Mouse (Mus musculus) midbrain, embryonic 13.5 days (tissue): Measurements from ENCODE around the gene Itpa. TPM values are rescaled to one million over a fixed set of nuclear protein-coding genes. Genes with fewer than 3 reads are reported as not detected.
"Not testable (repeated sequence)": the region's sequence is repeated elsewhere in the genome, so short reads cannot be mapped to it uniquely, and the experiment has no call there.

Source experiments
- ATAC-seq: fragments of 200-750 bp; cut with Nextera tagmentation; 2 replicates; pipeline ENCODE4 v1.8.0; 2017; ENCODE audit warnings: mild to moderate bottlenecking, moderate TSS enrichment, moderate library complexity
- H3K27ac ChIP-seq: fragments of 300-500 bp; sonication (generic); 2 replicates; pipeline ENCODE4 v1.5.1; 2015; ENCODE audit warnings: inconsistent platforms, mild to moderate bottlenecking, moderate library complexity
- H3K27me3 ChIP-seq: fragments of 300-500 bp; sonication (generic); 2 replicates; pipeline ENCODE4 v1.6.1; 2015; ENCODE audit warnings: mild to moderate bottlenecking, inconsistent platforms
- H3K36me3 ChIP-seq: fragments of 300-500 bp; sonication (generic); 2 replicates; pipeline ENCODE4 v1.6.1; 2015; ENCODE audit warnings: mild to moderate bottlenecking, inconsistent platforms
- H3K4me1 ChIP-seq: fragments of 300-500 bp; sonication (generic); replicated peaks from 2 replicates; pipeline ENCODE4 v1.6.1; 2015; ENCODE audit warnings: inconsistent platforms
- H3K4me2 ChIP-seq: fragments of 300-500 bp; sonication (generic); replicated peaks from 2 replicates; pipeline ENCODE4 v1.6.1; 2015; ENCODE audit warnings: moderate library complexity, mild to moderate bottlenecking, inconsistent platforms
- H3K4me3 ChIP-seq: fragments of 300-500 bp; sonication (generic); replicated peaks from 2 replicates; pipeline ENCODE4 v1.5.1; 2015; ENCODE audit warnings: mild to moderate bottlenecking, inconsistent platforms
- H3K9ac ChIP-seq: fragments of 300-500 bp; sonication (generic); replicated peaks from 2 replicates; pipeline ENCODE4 v1.6.1; 2015; ENCODE audit warnings: mild to moderate bottlenecking, inconsistent platforms
- H3K9me3 ChIP-seq: fragments of 300-500 bp; sonication (generic); 2 replicates; pipeline ENCODE4 v1.6.1; 2016; ENCODE audit warnings: mild to moderate bottlenecking, inconsistent platforms
- WGBS: fragments of 180-500 bp; shearing (Covaris S2); methylation state at CpG from one replicate; pipeline ENCODE4 v1.1.7; 2015; 5-methylcytosine and 5-hydroxymethylcytosine counted together
- polyA plus RNA-seq: library from polyadenylated mRNA; unstranded; fragments of >200 nt; fragmentation: Nextera tagmentation; extraction: Ambion mirVana; gene quantifications from 2 replicates; pipeline ENCODE4 v1.2.1, GENCODE M21; 2015

The Itpa gene
- polyA plus RNA-seq, 1 experiment from 2014 or later: 155 TPM

DNA sequence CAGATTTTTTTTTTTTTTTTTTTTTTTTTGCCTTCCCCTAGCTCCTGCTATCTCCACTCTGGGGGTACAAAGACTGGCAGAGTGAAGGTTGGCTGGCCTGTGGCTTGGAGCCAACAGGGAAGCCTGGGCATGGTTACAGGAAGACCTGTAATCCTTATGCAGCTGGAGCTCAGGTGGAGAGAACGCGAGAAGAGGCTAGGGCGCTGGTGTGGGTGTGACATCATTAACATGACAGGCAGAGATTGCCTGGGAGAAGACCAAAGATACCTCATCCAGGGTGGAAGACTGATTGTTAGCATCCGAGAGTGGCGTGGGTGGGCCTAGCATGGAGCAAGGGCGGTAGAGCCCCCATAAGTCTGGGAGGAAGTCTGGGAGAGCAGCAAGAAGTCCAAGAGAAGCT is 28.1 kb upstream of the Itpa start:
- Histone ChIP-seq H3K4me2 (no peak overlapping the region), H3K4me3 (no peak overlapping the region), H3K27ac (no peak overlapping the region), H3K27me3 (peaks cover 63% of the 10 kb centered on the region), H3K36me3 (no peaks in the 10 kb centered on the region), H3K9me3 (no peaks in the 10 kb centered on the region), H3K4me1 (peaks cover 33% of the 10 kb centered on the region), H3K9ac (no peak overlapping the region)
- WGBS: 85% methylated on average over 6 of the region's 6 CpGs
- ATAC-seq: no peak

DNA sequence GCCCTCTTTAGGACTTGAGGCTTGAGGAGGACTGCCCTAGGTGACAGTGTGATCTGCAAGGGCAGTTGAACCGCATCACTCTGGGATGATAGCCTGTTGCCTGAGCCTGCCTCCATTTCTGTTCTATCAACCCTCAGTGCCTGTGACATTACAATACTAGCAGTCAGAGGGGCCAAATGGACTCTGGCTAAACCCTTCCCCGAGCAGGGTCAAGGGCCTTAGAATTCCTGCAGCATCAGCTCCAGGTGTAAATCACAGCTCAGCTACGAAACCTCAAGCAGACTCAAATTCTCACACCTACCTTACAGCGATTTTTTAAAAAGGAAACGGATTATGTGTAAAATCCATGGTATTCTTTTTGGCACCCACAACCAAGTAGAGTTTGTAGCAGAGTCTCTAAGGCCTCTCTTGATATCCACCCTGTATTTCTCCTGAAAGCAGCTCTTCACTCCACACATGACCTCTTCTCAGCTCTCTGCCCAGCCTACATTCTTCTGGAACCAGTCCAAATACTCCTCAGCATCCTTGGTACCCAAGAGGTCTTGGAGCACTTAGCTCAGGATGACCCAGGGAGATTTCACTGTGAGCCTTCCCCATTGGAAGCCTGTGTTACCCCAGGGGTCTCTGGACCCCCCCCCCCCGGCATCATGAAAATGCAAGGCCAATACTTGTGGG is 25.9 kb upstream of the Itpa start:
- H3K4me1 ChIP-seq: peaks cover 15% of the 10 kb centered on the region
- peaks cover 41% of the 10 kb centered on the region for H3K27me3 ChIP-seq
- H3K27ac ChIP-seq: no peak overlapping the region
- no peaks in the 10 kb centered on the region for H3K36me3 ChIP-seq
- peak overlapping the region; percentile 73 for H3K4me3 ChIP-seq
- peak overlapping the region; percentile 90 for H3K4me2 ChIP-seq
- no peaks in the 10 kb centered on the region for H3K9me3 ChIP-seq
- H3K9ac ChIP-seq: peak overlapping the region; percentile 83
- ATAC-seq: no peak
- 73% methylated on average over 6 of the region's 6 CpGs for WGBS

DNA sequence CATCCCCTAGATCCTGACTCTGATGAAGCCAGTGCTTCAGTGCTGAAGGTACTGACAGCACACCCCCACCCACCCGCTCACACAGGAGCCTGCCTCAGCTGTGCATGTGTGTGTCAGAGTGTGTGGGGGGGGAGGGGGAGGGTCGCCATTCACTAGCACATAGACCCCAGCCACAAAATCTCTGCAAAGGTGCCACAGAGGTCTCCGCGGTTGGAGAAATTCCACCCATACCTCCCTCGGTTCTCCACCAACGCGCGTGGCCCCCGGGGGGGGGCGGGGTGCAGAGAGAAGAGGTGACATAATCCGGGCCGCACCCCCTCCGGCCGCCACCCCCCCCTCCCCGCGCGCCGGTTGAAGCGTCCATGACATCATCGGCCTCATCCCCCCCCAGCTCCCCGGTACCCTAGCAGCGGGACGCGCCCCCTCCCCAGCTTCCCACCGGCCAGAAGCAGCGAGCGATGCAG is 25.2 kb upstream of the Itpa start:
- H3K9ac ChIP-seq: peak overlapping the region; percentile 83
- peak overlapping the region; percentile 73 for H3K4me3 ChIP-seq
- peaks cover 15% of the 10 kb centered on the region for H3K4me1 ChIP-seq
- under 1% methylated on average over 26 of the region's 27 CpGs for WGBS
- peaks cover 33% of the 10 kb centered on the region for H3K27me3 ChIP-seq
- H3K4me2 ChIP-seq: peak overlapping the region; percentile 90
- peak; percentile 80 for ATAC-seq
- 0 out of 2 replicates have a peak overlapping the region, but pooled peaks have one; percentile 47 for H3K27ac ChIP-seq
- no peaks in the 10 kb centered on the region for H3K9me3 ChIP-seq
- no peaks in the 10 kb centered on the region for H3K36me3 ChIP-seq

DNA sequence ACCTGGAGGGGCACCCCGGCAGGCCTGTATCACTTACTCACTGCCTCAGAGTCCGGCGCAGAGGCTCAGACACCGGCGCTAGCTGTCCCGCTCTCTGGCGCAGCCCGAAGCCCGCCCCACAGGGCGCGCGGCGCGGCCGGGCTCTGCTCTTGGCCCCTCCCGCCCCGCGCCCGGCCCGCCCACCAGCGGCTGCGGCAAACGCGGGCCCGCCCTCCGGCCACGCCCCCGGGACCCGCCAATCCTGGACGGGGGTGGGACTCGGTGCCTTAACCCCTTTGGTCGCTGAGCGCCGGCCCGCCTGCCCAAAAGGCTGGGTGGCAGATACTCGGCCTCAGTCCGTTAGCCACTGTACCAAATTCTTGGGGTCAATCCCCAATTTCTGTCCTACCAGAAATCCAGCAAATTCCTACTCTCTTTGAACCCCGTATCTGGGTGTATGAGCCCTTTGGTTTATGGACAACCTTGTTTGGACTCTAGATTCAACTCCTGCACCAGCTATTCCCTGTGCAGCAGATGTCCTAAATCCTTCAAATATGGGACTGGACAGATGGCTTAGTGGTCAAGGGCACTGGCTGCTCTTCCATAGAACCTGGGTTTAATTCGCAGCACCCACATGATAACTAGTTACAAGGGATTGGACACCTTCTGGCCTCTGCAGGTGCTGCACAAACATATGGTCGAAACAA is 24.6 kb upstream of the Itpa start, which contains the start of gene Lzts3:
TSS of gene Lzts3 (minus strand) at position 120 of the 686 bp plus-strand sequence.
- H3K9ac ChIP-seq: peak within 1 kb of the TSS; percentile 83
- no peaks in the 10 kb centered on the region for H3K9me3 ChIP-seq
- peaks cover 27% of the 10 kb centered on the region for H3K27me3 ChIP-seq
- 4% methylated on average over 33 of the region's 40 CpGs for WGBS
- H3K4me1 ChIP-seq: peaks cover 15% of the 10 kb centered on the region
- peak within 1 kb of the TSS; percentile 73 for H3K4me3 ChIP-seq
- no peaks in the 10 kb centered on the region for H3K36me3 ChIP-seq
- H3K27ac ChIP-seq: peak within 1 kb of the TSS; percentile 47; the same call in 1 of the 2 replicates
- H3K4me2 ChIP-seq: peak within 1 kb of the TSS; percentile 90
- ATAC-seq: peak; percentile 97

DNA sequence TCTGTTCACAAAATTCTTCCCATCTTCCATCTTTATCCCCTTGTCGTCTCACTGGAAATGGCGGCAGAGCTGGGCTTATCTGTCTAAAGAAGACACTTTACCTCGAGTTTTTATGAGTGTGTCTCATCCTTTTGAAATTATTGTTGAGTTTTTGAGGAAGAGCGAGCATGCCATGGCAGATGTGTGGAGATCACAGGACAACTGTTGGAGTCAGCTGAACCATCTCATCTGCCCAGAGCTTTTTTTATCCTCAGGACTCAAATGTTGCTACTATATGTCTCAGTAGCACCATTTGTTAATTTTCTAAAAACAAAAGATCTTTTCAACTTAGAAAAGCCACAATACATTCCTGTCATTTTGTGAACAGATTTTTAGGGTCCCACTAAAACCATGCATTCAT is 22.2 kb upstream of the Itpa start:
- Histone ChIP-seq H3K4me2 (no peak overlapping the region), H3K9ac (no peak overlapping the region), H3K9me3 (no peaks in the 10 kb centered on the region), H3K27me3 (peaks cover 12% of the 10 kb centered on the region), H3K4me1 (peaks cover 15% of the 10 kb centered on the region), H3K27ac (no peak overlapping the region), H3K36me3 (peaks cover 10% of the 10 kb centered on the region), H3K4me3 (no peak overlapping the region)
- ATAC-seq: no peak
- WGBS: 87% methylated on average over 4 of the region's 4 CpGs

DNA sequence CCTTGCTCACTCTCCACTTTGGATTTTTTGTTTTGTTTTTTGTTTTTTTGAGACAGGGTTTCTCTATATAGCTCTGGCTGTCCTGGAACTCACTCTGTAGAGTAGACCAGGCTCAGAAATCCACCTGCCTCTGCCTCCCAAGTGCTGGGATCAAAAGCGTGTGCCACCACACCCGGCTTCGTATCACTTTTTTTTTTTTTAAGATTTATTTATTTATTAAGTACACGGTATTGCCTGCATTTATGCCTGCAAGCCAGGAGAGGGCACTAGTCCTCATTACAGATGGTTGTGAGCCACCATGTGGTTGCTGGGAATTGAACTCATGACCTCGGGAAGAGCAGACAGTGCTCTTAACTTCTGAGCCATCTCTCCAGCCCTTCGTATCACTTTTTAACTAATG is 18.4 kb upstream of the Itpa start:
- not testable (repeated sequence) for H3K9me3 ChIP-seq, H3K27ac ChIP-seq, H3K4me2 ChIP-seq, H3K4me1 ChIP-seq, H3K9ac ChIP-seq, ATAC-seq, H3K4me3 ChIP-seq, H3K27me3 ChIP-seq
- peaks cover 39% of the 10 kb centered on the region for H3K36me3 ChIP-seq
- 87% methylated on average over 6 of the region's 6 CpGs for WGBS

DNA sequence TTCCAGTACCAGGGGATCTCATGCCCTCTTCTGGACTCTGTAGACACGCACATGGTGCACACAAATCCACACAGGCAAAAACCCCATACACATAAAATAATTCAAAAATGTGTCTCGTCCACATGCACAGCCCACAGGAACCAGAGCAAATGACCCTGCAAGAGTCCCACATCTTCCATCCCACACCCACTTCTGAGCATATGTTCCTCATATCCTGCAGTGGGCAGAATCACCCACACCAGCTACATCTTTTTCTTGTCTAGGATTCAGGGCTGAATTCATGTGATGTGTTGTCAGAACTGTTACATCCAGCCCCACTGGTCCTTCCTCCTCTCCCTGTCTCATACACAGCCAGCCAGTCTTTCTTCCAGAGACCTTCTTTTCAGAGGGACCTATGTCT is 14.1 kb upstream of the Itpa start:
- 94% methylated on average over 2 of the region's 2 CpGs for WGBS

DNA sequence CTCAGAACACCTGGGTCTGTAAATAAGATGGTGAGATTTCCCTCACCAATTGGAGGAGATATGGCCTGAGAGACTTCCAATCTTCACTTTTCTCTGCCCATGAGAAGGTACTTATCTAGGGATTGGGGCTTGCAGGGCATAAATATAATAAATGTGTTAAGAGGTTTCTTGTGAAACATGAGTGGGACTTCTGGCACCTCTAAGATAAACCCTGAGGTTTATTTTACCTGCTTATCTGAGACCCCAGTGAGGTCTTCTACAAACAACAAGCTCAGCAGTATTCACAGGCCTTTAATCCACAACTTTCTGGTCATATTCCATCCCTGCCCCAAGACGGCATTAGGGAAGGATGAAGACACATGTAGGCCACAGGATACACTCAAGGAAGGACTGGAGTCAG is 13.7 kb upstream of the Itpa start:
- WGBS: 95% methylated on average over 1 of the region's 1 CpGs
- Histone ChIP-seq H3K9me3 (no peaks in the 10 kb centered on the region), H3K9ac (no peak overlapping the region), H3K27ac (no peak overlapping the region), H3K4me1 (no peaks in the 10 kb centered on the region), H3K36me3 (peaks cover 84% of the 10 kb centered on the region), H3K4me3 (no peak overlapping the region), H3K4me2 (no peak overlapping the region), H3K27me3 (no peaks in the 10 kb centered on the region)
- no peak for ATAC-seq

More for the DNA sequence above, 14.1 kb upstream of the Itpa start:
- H3K4me3 ChIP-seq: no peak overlapping the region
- H3K9ac ChIP-seq: no peak overlapping the region
- peaks cover 80% of the 10 kb centered on the region for H3K36me3 ChIP-seq
- H3K27ac ChIP-seq: no peak overlapping the region
- H3K4me2 ChIP-seq: no peak overlapping the region
- H3K27me3 ChIP-seq: no peaks in the 10 kb centered on the region
- H3K4me1 ChIP-seq: no peaks in the 10 kb centered on the region
- no peak for ATAC-seq
- no peaks in the 10 kb centered on the region for H3K9me3 ChIP-seq

DNA sequence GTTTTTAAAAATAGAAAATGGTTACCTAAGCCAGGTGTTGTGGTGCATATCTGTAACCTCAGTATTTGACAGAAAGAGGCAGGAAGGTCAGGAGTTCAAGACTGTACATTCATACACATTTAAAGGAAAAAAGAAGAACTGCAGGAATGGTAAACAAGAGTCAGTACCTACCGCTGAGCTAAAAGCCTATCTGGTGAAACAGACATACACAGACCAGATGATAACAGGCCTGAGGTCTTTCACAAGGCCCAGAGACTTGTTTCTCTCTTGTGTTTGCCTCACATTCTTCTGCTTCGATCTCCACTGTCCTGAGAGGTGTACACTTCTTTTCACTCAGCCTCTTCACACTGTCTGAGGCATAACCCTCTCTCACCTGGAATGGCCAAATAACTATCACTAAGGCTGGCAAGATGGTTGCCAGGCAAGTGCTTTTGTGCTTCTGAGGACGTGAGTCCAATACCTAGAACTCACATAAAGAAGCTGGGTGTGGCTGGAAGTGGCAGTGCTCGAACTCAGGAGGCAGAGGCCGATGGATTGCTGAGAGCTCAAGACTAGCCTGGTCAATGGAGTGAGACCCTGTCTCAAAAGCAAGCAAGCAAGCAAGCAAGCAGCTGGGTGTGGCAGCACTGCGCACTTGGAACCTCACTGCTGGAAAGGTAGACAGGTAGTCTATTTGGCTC is 11.6 kb upstream of the Itpa start:
- WGBS: 94% methylated on average over 6 of the region's 6 CpGs
- H3K36me3 ChIP-seq: peaks cover 80% of the 10 kb centered on the region
- no peak overlapping the region for H3K4me3 ChIP-seq
- H3K27ac ChIP-seq: no peak overlapping the region
- H3K9me3 ChIP-seq: no peaks in the 10 kb centered on the region
- H3K4me1 ChIP-seq: no peaks in the 10 kb centered on the region
- H3K9ac ChIP-seq: no peak overlapping the region
- H3K4me2 ChIP-seq: no peak overlapping the region
- ATAC-seq: no peak
- H3K27me3 ChIP-seq: no peaks in the 10 kb centered on the region

DNA sequence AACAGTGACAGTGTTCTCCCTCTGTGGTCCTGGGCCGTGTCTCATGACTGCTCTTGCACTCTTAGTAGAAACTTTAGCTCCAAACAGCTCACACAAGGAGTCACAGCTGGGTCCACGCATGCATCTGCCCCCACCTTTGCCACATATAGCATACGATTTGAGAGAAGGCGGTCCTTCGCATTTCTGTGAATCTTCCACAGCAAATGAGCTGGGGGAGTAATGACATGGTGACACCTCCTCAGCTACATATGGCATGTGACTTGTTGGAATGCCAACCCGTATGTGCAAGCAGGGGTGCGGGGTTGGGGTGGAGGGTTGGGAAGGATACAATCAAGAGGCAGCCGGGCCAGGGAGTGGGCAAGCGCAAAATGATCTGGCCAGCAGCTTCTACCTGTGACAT is 10.9 kb upstream of the Itpa start:
- Histone ChIP-seq H3K4me2 (no peak overlapping the region), H3K36me3 (peaks cover 81% of the 10 kb centered on the region), H3K4me3 (no peak overlapping the region), H3K9ac (no peak overlapping the region), H3K27ac (no peak overlapping the region), H3K4me1 (no peaks in the 10 kb centered on the region), H3K27me3 (no peaks in the 10 kb centered on the region), H3K9me3 (no peaks in the 10 kb centered on the region)
- no peak for ATAC-seq
- 91% methylated on average over 9 of the region's 9 CpGs for WGBS

DNA sequence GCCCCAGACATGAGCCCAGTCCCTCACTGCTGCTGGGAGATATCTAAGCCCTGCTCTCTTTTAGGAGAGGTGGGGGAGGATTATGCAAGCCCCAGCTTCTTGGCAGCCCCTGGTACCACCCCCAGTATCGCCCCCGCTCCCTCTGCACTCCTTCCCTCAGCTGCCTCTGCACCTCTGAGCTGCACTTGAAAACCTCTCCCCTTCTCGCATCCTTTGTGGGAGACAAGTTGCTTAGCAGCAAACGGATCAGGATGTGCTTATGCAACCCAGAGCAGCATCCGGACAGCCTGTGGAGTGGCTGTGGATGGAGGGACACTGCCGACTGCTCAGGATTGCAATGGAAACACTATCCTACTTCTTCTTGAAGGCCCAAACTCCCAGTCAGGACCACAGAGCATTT is 9.9 kb upstream of the Itpa start:
- H3K36me3 ChIP-seq: peaks cover 87% of the 10 kb centered on the region
- no peak overlapping the region for H3K4me3 ChIP-seq
- no peak overlapping the region for H3K27ac ChIP-seq
- H3K4me1 ChIP-seq: peaks cover 9% of the 10 kb centered on the region
- ATAC-seq: no peak
- H3K9me3 ChIP-seq: no peaks in the 10 kb centered on the region
- no peaks in the 10 kb centered on the region for H3K27me3 ChIP-seq
- no peak overlapping the region for H3K9ac ChIP-seq
- WGBS: 88% methylated on average over 6 of the region's 6 CpGs
- no peak overlapping the region for H3K4me2 ChIP-seq

DNA sequence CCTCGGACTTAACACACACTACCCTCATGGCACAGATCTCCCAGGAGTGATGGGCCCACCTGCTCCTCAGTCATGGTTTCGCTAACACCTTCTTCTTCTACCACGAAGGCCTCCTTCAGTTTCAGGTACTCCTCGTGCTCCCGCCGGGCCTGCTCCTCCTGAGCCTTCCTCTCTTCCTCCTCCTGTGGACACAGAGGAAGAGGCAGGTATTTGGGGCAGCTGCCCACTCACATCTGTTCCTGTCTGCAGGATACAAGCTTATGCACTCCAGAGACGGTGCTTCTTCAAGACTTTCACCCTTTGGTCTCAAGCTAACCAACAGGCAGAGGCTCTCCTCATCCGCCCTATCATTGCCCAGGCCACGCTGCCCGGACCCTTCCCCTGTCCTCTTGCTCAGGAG is 8.9 kb upstream of the Itpa start:
- no peak overlapping the region for H3K4me2 ChIP-seq

More for the DNA sequence above, 8.9 kb upstream of the Itpa start:
- Histone ChIP-seq H3K4me1 (peaks cover 18% of the 10 kb centered on the region), H3K9me3 (no peaks in the 10 kb centered on the region), H3K27ac (no peak overlapping the region), H3K9ac (no peak overlapping the region), H3K4me3 (no peak overlapping the region), H3K36me3 (peaks cover 77% of the 10 kb centered on the region), H3K27me3 (no peaks in the 10 kb centered on the region)
- 96% methylated on average over 10 of the region's 10 CpGs for WGBS
- ATAC-seq: no peak
